Mouse (Mus musculus) spleen, postnatal 14 days (tissue): ENCODE results near the gene Bnc2.

Source experiments
- DNase-seq, 2 experiments: peaks; one replicate each; pipeline ENCODE4 v3.0.0; 2021 to 2022; ENCODE audit warnings: low spot score in 2 of 2

Bnc2 gene

DNA sequence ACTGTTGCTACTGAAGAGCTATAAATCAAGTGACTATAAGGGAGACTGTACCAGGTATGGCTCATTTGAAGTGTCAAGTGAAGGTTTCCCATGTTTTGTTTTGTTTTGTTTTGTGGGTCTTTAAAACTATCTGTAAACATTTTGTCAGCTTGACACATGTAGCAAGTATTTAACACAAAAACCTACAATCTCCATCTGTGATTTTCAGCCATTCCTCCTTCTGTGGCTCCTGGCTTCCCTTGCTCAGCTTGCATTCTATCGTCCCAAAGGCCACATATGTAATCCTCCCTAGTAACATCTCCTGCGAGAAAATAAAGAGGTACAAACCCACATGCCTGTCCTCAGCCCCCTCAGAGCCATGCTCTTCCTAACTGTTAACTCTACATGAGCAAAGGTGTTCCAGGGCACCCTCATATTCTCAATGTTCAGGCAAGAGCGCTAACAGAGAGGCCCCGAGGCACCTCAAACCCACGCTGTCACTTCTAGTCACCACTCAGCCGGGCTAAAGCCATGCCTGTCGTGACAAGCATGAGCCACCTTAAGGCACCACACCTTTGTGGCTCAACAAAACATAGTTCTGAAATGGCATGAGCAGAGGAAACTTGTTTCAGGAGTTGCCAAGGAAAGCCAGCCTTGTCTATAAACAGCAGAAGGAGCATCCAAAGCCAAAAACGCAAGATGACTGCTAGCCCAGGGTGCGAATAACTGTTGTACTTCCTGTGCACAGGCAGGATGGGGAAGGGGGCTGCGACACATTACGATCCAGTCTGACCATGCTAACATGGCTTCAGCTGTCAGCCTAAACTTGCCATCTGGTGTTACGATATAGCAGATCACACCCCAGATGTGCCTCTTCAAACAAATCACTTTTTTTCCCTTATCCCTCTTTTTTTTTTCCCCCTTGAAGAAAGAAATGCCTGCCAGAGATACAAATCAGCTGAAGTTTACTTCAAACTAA is 42.0 kb downstream of the Bnc2 start:
- no peak for DNase-seq

DNA sequence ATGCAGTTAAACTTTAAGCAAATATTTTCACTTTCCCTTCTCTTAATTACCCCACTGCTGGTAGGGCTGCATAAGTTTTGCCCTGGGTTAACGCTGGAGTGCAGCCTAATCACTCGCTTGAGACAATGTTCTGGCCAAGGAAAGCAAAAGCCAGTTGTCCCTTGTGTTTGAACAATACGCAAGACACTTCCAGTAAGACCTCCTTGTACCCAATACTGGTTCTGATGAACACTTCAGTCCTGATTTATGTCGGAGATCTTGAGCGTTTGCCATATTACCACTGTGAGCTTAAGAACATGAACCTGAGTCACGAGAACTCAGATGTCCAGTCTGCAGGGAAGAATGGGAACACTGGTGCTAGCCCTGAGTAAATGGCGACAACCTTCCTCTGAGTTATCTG is 47.5 kb downstream of the Bnc2 start:
- no peak for DNase-seq

DNA sequence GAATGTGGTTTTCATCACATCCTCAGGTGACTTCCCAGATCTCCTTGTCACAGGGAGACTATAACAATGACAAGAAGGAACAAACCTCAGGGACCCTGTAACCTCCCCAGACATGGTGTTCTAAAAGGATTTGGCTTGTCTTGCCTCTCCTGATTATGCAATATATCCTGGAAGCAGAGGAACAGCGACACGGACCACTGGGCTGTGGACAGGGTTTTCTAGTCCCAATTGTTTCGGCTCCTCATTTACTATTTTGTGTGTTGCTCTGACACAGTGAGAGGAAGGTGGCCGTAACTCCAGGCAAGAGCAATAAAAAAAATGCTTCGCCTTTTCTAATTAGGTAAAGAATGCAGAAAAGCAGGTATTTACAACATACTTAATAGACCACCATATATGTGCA is 51.8 kb downstream of the Bnc2 start:
- no peak for DNase-seq

DNA sequence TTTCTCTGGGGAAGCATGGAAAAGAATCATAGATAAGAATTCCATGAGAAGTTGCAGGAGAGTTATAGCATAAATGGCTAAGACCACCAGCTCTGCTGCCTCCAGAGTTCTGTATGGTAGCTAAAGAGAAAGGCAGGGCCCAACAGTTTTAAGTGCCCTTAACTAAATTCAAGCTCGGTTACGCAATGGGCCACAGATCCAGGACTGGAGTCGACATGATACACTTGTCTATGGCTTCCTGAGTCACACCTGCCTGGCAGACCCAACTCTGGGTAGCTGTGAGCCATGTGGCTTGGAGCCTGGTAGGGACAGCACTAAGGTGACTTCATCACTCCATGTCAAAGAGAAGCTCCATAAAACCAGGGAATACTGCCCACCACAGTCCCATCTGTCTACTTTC is 53.3 kb downstream of the Bnc2 start:
- DNase-seq = no peak

DNA sequence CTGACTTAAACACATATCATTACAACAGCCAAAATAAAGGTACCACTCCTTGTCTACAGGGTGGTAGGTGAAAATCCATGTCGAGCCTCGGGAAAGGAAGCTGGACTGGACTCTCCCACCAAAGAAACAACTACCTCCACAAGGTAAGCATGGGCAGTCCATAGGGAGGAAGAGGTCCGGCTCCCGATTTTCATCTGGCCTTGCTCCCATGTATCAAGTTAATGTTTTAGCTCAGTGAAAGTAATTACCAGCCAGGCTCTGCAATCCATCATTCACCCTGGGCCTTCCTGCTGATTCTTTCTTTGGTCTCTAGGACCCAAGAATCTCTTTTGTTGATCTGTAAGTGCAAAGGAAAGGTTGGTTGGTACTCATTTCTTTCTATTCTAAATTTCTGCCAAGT is 65.2 kb downstream of the Bnc2 start:
- no peak for DNase-seq

DNA sequence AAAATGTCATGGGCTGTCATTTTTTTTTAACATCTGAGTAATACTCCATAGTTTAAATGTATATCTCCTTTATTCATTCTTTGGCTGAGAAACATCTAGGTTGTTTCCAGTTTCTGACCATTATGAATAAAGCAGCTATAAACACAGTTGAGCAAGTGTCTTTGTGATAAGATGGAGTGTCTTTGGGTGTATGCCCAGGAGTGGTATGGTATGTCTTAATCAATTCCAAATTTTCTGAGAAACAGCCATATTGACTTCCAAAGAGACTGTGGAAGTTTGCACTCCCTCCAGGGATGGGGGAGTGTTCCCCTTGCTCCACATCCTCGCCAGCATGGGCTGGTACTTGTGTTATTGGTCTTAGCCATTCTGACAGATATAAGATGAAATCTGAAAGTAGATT is 70.6 kb downstream of the Bnc2 start:
- no peak for DNase-seq

DNA sequence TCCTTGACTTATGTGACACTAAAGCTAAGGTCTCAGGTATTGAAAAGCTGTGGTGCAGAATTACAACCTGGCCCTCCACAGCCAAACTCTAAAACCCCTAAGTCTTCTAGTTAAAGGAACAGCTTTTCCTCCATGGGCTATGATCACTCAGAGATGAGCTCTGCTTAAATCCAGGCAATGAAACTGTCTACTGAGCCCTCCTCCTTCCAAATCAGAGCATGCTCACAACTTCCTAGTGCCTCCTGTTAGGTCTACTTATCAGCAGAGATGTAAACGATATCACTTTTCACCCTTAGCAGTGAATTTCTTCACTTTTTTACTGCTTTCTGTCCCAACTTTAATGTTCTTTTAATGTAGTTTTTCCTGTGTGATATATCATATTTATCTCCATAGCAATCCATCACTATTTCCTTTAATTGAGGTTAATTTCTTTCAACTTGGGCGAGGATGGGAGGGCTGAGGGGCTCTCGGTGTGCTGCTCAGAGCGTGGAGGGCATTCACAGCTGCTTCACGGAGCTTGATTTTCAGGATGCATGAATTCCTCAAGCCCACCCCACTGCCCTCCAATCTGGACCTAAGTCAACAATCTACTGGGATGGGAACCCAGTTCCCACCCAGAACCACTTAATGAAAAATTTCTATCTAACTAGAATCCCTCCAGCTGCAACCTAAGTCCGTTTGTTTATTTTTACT is 94.7 kb downstream of the Bnc2 start:
- no peak for DNase-seq

DNA sequence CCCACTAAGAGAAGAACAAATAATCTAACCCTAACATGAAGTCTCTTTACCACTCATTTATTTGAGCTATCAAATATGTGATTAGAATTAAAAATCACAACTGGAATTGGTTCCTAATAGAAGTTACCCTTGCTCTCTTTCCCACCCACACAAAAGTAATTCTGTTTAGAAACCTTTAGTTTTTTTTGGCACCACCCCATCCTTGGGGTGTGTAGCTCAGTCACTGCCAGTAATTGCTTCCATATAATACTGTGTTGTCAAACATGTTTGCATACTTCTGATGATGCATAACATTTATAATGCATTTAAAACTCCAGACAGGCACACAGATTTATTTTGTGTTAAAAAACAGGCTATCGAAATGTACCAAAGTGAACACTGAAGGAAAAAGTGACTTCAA is 96.8 kb downstream of the Bnc2 start:
- no peak for DNase-seq

DNA sequence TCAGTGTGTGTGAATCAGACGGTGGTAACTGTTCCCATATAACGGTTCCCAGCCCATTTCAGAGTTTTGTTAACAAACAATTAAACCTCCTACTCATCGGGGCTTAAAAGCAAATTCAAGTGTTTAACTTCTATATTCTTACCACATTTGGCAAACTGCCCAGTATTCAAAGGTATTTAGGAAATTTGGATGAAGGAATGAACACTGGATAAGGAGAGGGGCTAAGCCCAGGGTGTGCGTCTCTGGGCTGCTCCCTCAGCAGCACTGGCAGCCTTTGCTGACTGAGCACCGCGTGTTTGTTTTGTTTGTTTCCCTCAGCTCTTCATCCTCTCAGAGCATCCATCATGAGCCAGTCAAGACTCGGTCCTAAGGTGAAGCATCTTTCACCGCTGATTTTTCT is 109.0 kb downstream of the Bnc2 start:
- DNase-seq = no peak

DNA sequence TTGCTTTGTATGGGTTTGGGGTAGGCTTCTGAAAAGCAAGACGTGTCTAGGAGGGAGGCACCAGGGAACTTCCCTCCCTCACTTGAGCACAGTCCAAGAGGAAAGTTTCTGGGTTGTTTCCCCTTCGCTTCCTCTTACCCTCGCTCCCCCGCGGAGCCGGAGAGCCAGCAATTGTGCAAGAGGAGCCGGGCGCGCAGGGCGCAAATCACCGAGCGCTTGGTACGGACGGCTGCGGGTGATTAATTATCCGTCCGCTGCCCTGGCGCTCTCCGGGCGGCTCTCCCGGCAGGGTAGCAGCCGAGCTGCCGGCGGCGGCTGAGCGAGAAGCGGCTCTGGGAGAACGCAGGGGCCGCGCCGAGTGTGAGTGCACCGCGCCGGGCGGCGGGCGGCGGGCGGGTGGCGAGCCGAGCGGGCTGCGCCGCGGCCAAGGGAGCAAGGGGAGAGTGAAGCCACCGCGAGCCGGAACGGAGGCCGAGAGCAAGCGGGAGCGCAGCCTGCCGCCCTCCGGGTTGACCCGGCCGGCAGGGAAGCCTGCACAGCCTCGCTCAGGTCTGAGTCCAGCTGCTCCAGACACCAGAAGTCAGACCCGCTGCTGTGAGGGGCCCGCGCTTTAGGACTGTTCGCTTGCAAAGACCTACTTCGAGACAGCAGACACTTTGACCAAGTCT is 129.7 kb downstream of the Bnc2 start:
- DNase-seq = no peak

DNA sequence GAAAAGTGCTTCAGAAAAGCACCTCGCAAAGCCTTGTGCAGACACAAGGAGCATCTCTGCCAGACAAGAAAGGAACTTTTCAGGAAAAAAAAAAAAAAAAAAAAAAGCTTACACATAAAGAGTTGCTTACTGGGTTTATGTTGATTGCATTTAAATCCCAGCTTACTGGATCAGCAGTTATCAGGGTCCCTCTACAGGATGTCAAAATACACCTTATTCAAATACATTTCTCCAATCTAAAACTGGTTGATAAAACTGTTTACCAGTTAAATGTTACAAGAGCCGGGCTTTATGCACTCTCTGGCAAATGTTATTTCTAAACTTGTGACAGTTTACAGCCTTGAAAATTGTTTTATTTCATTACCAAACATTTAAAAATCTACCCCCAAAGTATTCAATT is 130.4 kb downstream of the Bnc2 start:
- no peak for DNase-seq

DNA sequence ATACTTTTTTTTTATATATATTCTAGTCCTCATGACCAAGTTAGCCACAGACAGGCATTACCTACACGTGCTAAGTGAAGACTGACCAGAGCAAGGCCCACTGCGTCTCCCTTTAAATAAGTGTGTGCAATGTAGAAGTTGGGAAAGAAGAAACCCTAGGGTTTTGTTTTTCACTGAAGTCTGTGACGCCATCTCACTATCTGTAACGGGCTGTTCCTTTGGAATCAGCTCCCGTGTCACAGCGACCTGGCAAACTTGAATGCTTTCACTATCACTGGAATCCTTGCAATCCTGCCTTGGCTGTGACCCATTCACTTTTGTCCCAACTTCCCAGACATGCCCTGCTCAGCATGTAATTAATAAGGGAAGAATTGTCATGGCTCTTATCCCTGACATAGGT is 134.5 kb downstream of the Bnc2 start:
- no peak for DNase-seq

DNA sequence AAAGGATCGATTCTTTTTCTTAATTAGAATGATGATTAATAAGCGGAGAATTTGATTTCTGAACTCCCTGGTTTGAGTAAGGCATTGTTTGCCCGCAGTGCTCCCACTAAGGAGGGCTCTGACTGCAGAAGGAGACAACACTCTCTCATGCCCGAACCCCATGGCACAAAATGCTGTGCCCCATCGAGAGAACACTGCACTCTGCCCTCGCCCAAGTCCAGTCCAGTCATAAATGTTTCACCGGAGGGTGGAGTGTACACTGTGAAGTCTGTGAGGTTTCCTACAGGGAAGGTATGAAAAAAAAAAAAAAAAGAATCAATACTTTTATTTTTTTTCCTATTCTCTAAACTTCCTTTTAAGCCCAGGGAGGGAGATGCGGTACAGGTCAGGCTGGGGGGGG is 135.7 kb downstream of the Bnc2 start:
- DNase-seq = no peak

DNA sequence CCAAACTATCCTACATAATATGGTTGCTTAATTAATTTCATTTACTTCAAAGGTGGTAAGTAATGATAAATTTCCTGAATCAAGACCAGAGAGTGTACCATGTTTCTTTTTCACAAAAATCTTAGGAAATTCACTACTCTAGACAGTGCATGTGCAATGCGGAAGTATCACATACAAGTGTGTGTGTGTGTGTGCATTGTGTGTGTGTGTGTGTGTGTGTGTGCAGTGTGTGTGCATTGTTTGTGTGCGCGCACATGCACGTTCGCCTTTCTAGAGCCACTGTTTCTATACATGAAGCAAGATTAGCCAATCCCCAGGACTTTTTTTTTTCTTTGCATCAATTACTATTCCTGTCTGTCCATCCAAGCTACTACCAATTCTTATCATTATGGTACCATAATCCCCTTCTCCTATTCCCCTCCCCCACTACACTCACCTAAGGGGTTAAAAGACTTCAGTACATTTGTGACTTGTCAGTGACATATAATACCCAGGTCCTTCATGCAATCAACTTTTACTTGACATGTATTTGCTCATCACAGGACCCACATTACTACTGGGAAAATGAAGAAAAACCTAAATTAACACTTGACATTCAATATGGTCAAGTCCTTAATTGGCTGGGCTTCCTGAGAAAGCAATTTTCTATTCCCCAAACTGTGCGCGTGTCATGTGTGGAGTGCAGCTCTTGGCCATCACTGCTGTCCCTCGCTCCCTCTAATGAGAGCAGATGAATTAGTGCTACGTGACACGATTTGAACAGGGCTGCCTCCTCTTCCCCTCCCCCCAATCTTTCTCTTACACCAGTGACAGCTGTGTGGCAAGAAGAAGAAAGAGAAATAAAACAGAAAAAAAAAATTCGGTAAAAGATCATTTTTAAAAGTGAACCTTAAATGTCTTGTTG is 145.9 kb downstream of the Bnc2 start:
- DNase-seq = no peak

DNA sequence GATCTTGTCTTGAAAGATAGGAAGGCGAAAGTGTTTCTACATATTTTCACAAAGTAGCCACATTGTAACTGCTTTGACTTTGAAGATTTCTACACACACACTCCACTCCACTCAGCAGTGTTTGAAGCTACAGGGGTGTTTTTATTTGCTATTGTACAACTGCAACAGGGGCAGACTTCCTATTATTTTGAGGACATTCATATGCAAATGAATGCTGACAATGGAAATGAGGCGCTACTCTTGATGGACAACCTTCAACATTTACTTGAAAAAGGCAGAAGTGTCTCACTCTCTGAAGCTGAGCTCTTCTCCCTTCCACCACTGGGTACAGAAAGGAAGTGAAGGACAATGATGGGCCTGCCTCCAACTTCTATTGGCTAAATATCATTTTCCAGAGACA is 146.7 kb downstream of the Bnc2 start:
- DNase-seq = no peak

DNA sequence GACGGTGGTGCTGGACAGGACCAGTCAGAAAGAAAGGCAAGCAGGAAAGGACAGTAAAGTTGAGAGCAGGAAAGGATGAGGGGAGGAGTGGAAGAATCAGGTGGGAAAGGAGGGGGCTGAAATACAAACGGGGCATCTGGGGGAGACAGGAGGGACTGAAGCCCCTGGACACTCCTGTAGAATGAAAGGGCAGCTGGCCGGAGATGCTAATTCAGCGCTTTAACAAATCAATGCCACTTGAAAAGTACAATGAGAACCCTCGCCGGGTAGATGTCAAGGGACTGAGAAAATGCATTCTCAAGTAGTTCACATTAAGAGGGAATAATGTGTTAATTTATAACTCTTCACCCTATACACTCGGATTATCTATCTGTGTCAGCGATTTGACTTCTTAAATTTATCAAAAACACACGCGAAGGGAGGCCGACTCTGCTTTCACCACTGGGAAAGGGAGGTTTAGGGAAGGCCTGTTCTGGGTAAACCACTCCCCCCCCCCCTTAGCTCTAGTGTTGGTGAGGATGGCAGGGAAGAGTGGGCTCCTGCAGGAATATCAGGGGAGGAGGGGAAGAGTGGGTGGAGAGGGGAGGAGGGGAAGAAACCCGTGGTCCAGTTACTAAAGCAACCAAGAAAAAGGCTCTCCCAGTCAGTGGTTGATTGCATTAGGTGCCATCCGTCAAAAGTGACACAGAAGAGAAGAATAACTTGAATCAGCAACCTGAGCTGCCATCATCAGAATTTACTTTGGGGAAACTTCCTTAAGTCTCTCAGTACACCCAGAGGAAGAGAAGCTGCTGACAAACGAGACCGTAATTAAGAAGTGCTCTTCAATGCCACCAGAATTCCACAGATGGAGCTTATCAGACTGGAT is 147.8 kb downstream of the Bnc2 start:
- DNase-seq = no peak

DNA sequence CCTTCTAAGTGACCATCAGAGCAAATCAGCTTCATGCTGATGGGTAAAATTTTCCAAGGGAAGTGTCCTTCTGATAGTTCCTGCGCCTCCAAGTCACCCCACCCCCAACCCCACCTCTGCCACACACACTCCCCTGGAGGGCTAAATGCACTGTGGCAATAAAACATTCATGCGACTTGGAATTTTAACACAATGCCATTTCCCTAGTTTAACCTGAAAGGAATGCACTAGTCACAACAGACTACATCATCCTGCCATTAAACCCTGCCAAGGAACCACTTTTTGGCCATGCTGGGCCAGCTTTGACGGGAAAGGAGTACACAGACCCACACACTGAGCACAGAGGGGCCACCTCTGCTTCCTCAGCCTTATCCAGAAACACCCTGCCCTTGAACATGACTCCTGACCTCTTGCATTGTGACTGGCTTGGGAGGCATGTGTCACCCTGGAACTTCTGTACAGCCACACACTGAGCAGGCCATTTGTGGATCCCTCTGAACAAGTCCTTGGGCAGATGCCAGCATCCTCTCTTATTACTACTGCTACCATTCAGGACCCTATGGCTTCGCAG is 151.3 kb downstream of the Bnc2 start:
- no peak for DNase-seq

DNA sequence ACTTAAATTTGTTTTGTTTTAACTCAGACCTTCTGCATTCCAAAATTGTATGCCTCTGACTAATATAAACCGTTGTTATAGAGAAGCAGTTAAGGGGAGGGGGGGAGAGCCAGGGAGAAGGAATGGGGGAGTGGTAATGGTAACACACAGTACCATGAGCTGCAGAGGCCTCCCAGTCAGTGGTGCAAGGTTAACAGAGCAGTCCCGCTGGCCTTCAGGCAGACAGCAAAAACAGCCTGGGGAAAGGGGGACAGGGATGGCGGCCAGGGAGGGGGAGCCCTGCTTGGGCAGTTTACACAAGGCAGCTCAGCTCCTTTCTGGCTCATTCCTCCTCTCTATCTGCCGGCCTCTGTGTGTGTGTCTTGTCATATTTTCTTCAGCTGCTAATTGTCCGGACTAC is 151.9 kb downstream of the Bnc2 start:
- DNase-seq = no peak

DNA sequence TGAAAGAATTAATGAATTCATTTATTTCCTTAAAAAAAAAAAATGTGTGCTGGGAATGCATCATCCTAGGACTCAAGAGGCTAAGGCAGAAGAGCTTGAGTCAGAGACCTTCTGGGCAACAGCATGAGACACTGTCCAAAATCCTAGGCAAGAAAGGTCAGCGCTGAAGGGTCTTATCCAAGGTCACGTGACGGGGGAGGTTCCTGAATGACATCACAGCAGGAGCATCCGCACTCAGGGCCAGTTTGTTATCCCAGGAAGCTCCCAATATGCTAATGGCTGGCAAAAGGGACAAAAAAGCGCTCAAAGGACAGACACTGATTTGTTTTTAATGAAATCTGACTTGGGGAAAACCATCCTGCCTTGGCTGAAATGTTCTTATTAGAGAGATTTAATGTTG is 153.5 kb downstream of the Bnc2 start:
- DNase-seq = no peak

DNA sequence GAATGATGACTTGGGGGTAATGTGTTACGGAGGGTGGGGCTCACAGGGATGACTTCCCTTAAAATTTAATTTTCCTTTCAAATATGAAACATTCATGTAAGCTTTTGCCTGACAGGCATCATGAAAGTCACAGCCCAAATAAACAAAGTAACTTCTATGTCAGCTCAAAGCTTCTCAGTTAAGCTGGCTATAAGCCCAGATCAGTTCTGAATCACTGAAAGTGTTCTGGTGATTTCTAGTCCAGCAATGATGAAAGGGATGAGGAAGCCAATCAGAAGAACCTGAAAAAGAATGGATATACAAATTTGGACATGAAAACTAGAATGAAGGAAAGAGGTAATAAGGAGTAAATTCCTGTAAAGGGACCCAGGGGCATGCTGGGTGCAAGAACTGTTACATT is 164.6 kb downstream of the Bnc2 start:
- no peak for DNase-seq
